Mouse (Mus musculus): ENCODE measurements at regions not wholly inside any gene's neighbourhood (a gene's known extent, or its start where the extent isn't known, plus 50 kb on each side); places are given as distances from the start of the nearest gene placed in this dataset.

GRCm38 (mm10) chr9:14204817-14205216, 70.0 kb upstream of the Sesn3 start:
- H3K79me3 ChIP-seq (ENCODE audit: low read depth), result no peaks in the 10 kb centered on the region
- H3K36me3 ChIP-seq (ENCODE audit: control insufficient read depth, insufficient read depth), result no peaks in the 10 kb centered on the region

GRCm38 (mm10) chr9:14206838-14207560, 67.9 kb upstream of the Sesn3 start:
- TF ChIP-seq CTCF (IDR thresholded peaks at IDR 0.05; ENCODE audit: control insufficient read depth, insufficient read depth, insufficient read length) (no peak), MAX (IDR thresholded peaks at IDR 0.05) (no peak), MYOG (IDR thresholded peaks at IDR 0.05; ENCODE audit: control insufficient read depth, extremely low read depth, insufficient read length) (no peak), CEBPB (IDR thresholded peaks at IDR 0.05; ENCODE audit: low read depth) (no peak), USF1 (IDR thresholded peaks at IDR 0.05; ENCODE audit: low read depth) (no peak)
- Histone ChIP-seq H3K27me3 (ENCODE audit: control insufficient read depth, insufficient read depth, insufficient read length) (no peaks in the 10 kb centered on the region), H3K4me3 (ENCODE audit: insufficient read depth, poor library complexity, severe bottlenecking) (no peak overlapping the region), H3K79me2 (ENCODE audit: control insufficient read depth, insufficient read depth) (no peaks in the 10 kb centered on the region), H3K36me3 (ENCODE audit: control insufficient read depth, insufficient read depth) (no peaks in the 10 kb centered on the region), H3ac (ENCODE audit: control insufficient read depth, insufficient read length, low read depth) (no peak overlapping the region), H3K79me3 (ENCODE audit: low read depth) (no peaks in the 10 kb centered on the region)

More at GRCm38 (mm10) chr9:14204817-14205216, 70.0 kb upstream of the Sesn3 start:
- Histone ChIP-seq H3K79me2 (ENCODE audit: control insufficient read depth, insufficient read depth) (no peaks in the 10 kb centered on the region), H3K4me3 (ENCODE audit: insufficient read depth, poor library complexity, severe bottlenecking) (no peak overlapping the region), H3K27me3 (ENCODE audit: control insufficient read depth, insufficient read depth, insufficient read length) (no peaks in the 10 kb centered on the region), H3ac (ENCODE audit: control insufficient read depth, insufficient read length, low read depth) (no peak overlapping the region)
- TF ChIP-seq USF1 (IDR thresholded peaks at IDR 0.05; ENCODE audit: low read depth) (no peak), FOSL1 (IDR thresholded peaks at IDR 0.05; ENCODE audit: insufficient read depth, low read length, poor library complexity, severe bottlenecking) (no peak), MYOG (IDR thresholded peaks at IDR 0.05; ENCODE audit: control insufficient read depth, extremely low read depth, insufficient read length) (no peak), MAX (IDR thresholded peaks at IDR 0.05) (no peak), CEBPB (IDR thresholded peaks at IDR 0.05; ENCODE audit: low read depth) (no peak), MYOD1 (IDR thresholded peaks at IDR 0.05; ENCODE audit: control insufficient read depth, insufficient read length, low read depth) (no peak), CTCF (IDR thresholded peaks at IDR 0.05; ENCODE audit: control insufficient read depth, insufficient read depth, insufficient read length) (no peak)

DNA sequence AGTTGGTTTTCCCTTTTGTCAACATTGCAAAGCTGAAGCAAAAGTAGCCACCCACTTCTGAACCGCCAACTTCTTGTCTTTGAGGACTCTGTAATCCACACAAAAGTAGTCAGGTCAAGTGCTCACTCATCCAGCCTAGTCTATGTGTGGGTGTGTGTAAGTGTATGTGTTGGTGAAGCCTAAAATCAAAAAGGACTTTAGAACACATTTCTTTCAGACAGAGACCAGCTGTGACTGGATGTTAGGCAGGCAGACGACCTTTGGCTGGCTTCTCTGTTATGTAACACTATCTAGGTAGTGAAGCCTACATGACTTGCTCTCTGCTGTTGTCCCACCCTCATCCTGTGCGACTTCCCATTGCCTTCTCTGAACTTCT, 67.3 kb upstream of the Sesn3 start:
- H3ac ChIP-seq (ENCODE audit: control insufficient read depth, insufficient read length, low read depth), result no peak overlapping the region
- H3K4me3 ChIP-seq (ENCODE audit: insufficient read depth, poor library complexity, severe bottlenecking), result no peak overlapping the region
- H3K27me3 ChIP-seq (ENCODE audit: control insufficient read depth, insufficient read depth, insufficient read length), result no peaks in the 10 kb centered on the region
- TF ChIP-seq USF1 (IDR thresholded peaks at IDR 0.05; ENCODE audit: low read depth) (no peak), CTCF (IDR thresholded peaks at IDR 0.05; ENCODE audit: control insufficient read depth, insufficient read depth, insufficient read length) (no peak), FOSL1 (IDR thresholded peaks at IDR 0.05; ENCODE audit: insufficient read depth, low read length, poor library complexity, severe bottlenecking) (no peak), MAX (IDR thresholded peaks at IDR 0.05) (no peak)
- no peaks in the 10 kb centered on the region for H3K79me2 ChIP-seq (ENCODE audit: control insufficient read depth, insufficient read depth)
- no peaks in the 10 kb centered on the region for H3K79me3 ChIP-seq (ENCODE audit: low read depth)
- H3K36me3 ChIP-seq (ENCODE audit: control insufficient read depth, insufficient read depth), result no peaks in the 10 kb centered on the region

DNA sequence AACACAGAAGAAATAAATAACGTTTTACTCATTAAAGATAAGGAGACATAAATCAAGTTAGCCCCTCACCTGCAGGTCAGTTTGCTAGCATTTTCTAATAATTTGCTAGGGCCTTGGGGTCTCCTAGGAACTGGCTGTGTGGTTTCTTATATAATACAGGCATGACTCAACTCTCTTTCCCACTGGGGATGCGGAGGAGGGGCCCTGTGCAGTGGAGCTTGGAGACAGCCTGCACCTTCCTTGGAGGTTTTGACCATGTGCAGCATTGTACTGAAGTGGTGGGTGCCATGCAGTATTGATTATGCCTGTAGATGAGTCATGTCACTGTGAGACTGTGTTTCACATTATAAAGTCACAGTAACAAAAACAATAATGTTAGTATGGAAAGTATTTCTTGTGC, 61.6 kb upstream of the Sesn3 start:
- Histone ChIP-seq H3ac (ENCODE audit: control insufficient read depth, insufficient read length, low read depth) (no peak overlapping the region), H3K79me2 (ENCODE audit: control insufficient read depth, insufficient read depth) (no peaks in the 10 kb centered on the region)

DNA sequence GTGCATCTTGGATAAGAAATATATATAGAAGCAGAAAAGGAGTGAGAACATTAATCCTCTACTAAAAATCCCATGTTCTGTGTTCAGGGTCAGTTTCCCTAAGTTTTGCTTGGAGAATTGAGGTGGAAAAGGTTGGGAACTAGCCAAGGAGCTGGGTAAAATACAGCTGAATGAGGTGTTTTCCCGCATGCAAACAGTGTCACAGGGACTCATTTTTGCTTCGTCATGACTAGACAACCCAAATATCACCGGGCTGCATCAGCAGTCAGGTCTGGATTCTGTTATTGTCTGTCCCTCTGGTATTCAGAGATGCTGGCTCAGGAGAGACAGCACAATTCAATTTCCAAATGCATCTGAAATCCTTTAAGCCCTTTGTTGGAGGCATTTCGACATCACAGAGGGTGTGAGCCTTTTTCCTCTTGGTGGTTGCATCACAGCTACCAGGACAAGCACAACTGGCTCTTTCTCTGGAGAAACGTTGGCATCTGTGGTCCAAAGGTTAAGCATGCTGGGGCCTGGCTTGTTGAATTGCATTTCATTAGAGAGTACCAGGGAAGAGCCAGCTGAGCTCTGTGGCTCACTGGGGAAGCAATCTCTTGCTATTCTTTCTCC, 59.6 kb upstream of the Sesn3 start:
- Histone ChIP-seq H3K79me3 (ENCODE audit: low read depth) (no peaks in the 10 kb centered on the region), H3K36me3 (ENCODE audit: control insufficient read depth, insufficient read depth) (no peaks in the 10 kb centered on the region), H3K79me2 (ENCODE audit: control insufficient read depth, insufficient read depth) (no peaks in the 10 kb centered on the region), H3K4me3 (ENCODE audit: insufficient read depth, poor library complexity, severe bottlenecking) (no peak overlapping the region), H3ac (ENCODE audit: control insufficient read depth, insufficient read length, low read depth) (no peak overlapping the region), H3K27me3 (ENCODE audit: control insufficient read depth, insufficient read depth, insufficient read length) (no peaks in the 10 kb centered on the region)
- TF ChIP-seq FOSL1 (IDR thresholded peaks at IDR 0.05; ENCODE audit: insufficient read depth, low read length, poor library complexity, severe bottlenecking) (no peak), CEBPB (IDR thresholded peaks at IDR 0.05; ENCODE audit: low read depth) (peak; percentile 80), USF1 (IDR thresholded peaks at IDR 0.05; ENCODE audit: low read depth) (no peak)

More for the DNA sequence above, 61.6 kb upstream of the Sesn3 start:
- H3K36me3 ChIP-seq (ENCODE audit: control insufficient read depth, insufficient read depth), result no peaks in the 10 kb centered on the region
- no peak for TF ChIP-seq CTCF (IDR thresholded peaks at IDR 0.05; ENCODE audit: control insufficient read depth, insufficient read depth, insufficient read length)
- TF ChIP-seq FOSL1 (IDR thresholded peaks at IDR 0.05; ENCODE audit: insufficient read depth, low read length, poor library complexity, severe bottlenecking), result no peak
- no peak for TF ChIP-seq USF1 (IDR thresholded peaks at IDR 0.05; ENCODE audit: low read depth)
- TF ChIP-seq MAX (IDR thresholded peaks at IDR 0.05), result no peak
- no peak for TF ChIP-seq CEBPB (IDR thresholded peaks at IDR 0.05; ENCODE audit: low read depth)
- H3K27me3 ChIP-seq (ENCODE audit: control insufficient read depth, insufficient read depth, insufficient read length), result no peaks in the 10 kb centered on the region
- no peaks in the 10 kb centered on the region for H3K79me3 ChIP-seq (ENCODE audit: low read depth)
- no peak overlapping the region for H3K4me3 ChIP-seq (ENCODE audit: insufficient read depth, poor library complexity, severe bottlenecking)

DNA sequence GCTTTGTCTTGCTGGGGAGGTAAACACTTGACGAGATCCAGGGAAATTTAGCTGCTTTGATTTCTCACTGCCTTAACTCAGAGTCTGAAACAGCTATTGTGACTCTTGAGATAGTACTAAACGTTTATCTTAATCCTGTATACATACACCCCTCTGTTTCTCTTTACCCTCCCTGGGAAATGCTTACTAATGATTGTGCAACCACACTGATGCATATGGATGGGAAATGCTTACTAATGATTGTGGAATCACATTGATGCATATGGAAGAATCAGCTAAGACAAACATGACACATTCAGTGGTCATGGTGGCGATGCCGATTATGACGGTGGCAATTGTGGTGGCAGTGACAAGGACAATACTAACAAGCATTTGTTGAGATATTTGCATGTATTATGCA, 58.9 kb upstream of the Sesn3 start:
- Histone ChIP-seq H3K4me3 (ENCODE audit: insufficient read depth, poor library complexity, severe bottlenecking) (no peak overlapping the region), H3K36me3 (ENCODE audit: control insufficient read depth, insufficient read depth) (no peaks in the 10 kb centered on the region), H3K79me2 (ENCODE audit: control insufficient read depth, insufficient read depth) (no peaks in the 10 kb centered on the region), H3K27me3 (ENCODE audit: control insufficient read depth, insufficient read depth, insufficient read length) (no peaks in the 10 kb centered on the region), H3K79me3 (ENCODE audit: low read depth) (no peaks in the 10 kb centered on the region), H3ac (ENCODE audit: control insufficient read depth, insufficient read length, low read depth) (no peak overlapping the region)
- TF ChIP-seq MAX (IDR thresholded peaks at IDR 0.05), result no peak
- peak; percentile 94 for TF ChIP-seq CEBPB (IDR thresholded peaks at IDR 0.05; ENCODE audit: low read depth)

Data from C2C12 (cell line).